Mouse (Mus musculus) mature B cell (primary cell): ENCODE results near the gene N6amt1.

Experiments used
- in situ Hi-C: fragments of 300-500 bp; cut with MboI; formaldehyde crosslinking; loops from 2 replicates; pipeline ENCODE4 v1.14.3; 2019

Gene N6amt1

DNA sequence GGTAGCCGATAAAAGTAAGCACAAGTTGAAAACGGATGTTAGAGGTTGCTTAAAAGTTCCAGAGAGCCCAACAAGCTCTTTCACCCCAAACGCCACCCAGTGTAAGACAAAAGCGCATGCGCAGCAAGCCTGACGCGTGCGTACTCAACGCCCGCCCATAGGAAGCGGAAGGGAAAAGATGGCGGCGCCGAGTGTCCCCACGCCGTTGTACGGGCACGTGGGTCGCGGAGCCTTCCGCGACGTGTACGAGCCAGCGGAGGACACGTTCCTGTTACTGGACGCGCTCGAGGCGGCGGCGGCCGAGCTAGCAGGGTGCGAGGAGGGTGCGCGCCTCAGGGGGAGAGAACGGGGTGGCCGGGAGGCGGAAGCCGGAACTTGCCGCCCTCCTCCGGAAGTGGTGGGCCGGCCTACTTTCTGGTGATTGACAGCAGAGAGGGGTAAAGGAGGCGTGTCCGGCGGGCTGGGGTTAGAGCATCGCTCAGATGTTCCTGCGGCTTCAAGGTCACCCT is at the start of gene N6amt1:
Gene N6amt1 (plus strand): TSS at position 111 of the 509 bp plus-strand sequence.
- in situ Hi-C loops = no loop called here

DNA sequence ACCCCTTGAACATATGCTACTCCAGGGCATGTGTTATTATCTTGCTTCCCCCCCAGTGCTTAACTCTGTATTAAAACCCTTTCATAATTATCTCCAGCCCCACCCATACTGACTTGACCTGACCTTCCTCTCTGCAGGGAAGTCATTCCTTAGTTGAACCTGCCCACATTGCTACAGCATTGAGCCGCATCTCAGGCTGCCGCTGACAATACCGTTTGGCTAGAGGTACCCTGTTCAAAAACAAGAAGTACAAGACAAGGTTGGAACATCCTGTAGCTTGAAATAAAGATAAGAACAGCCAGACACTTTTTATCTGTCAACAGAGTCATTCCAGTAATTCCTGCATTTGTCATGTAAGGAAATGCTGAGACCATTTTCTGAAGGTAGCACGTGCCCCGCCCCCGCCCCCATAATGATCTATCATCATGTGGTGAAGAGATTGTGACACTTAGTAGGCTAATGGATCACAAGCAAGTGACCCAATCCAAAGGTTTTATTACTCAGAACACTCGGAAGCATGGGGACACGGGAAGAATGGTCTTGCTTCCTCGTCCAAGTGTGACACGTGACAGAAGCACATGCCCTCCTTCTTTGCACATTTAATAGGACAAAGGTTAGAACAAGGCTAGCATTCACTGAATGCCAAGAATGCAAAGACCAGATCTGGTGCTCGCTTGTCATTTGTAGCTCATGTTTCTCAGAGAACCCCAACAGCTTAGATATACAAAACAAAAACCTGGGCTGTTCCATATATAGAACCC is 48.6 kb upstream of the N6amt1 start:
- in situ Hi-C loops = no loop called here

DNA sequence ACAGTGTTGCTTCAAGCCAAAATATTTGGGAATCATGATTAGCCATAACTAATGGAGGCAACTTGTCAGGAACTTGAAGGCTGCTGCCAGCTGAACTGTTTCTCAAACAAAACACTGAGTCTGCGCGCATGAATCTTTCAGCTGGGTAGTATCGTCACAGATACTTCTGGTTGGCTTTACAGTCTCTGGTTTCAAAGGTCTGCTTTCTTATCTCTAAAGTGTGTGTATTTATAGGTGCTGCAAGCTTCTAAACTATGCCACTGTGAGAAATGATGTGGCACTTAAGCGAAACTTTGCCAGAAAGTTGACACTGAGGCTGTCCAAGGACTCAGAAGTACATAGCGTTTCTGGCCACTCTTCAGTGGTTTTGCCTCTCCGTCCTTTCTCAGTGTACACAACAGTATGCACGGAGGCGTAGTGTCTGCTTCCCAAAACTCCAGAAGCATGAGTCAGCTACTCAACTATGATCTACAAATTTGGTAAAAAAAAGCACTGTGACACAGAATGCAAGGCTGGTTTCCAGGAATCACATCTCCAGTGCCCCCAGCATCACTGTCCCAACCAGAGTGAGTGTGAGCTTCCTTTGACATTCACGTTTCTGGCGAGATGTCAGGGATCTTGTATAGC is 46.8 kb upstream of the N6amt1 start:
- in situ Hi-C loops = no loop called here

DNA sequence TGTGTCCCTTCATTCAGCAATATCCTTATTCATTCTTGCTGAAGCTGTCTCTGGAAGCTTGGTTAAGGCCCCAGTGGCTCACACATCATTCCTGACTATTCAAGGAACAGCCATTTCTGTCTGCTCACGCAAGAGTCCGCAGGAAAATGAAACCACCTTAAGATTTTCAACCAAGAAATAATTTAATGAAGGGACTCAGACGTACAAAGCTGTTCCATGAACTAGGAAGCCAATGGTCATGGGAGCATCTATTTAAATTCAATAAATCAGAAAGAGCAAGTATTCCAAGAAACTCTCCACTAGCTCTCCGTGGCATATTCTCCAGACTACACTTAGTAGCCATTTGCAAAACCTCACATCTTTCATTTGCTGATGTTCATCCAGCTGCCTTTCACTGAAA is 43.3 kb upstream of the N6amt1 start:
- in situ Hi-C loops = no loop called here

DNA sequence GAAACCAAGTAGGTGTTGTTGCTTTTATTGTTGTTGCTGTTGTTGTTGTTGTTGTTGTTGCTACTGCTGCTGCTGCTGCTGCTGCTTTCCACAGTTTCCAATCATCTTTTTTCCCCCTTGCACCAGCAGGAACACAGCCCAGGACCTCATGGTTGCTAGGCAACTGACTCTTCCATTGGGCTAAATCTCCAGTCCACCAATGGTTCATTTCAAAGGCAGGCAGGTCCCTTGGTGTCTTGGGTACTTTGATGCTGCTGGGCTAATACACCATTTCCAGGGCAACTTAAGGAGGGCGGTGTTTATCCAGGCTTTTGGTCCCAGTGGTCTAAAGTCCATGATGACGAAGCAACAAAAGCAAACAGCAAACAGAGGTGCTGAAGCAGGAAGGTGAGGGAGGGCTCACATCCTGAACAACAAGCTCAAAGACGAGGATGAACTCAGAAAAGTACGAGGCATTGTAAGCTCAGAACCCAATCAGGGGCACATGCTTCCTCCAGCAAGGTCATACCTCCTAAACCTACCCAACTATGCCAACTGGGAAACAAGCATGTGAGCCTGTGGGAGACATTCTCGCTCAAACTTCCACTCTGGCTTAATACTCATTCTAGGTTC is 35.7 kb upstream of the N6amt1 start:
- in situ Hi-C loops = no loop called here

DNA sequence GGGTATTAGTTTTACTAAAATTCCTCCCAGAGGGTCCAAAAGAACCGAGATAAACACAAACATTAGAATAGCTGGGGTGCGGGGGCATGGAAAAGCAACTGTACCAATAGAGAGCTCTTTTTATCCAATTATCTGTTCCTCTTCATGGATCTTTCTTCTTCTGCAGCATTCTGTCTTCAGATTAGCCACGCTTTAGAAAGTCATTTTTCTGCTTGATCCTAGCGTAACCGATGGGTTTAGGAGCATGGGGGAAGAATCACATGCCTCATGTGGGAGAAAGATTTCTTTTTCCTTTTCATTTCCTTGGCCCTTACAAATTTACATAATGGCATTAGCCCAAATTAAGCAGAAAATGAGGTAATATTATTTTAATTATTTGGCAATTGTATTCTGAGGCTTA is 35.0 kb upstream of the N6amt1 start:
- in situ Hi-C loops = no loop called here

DNA sequence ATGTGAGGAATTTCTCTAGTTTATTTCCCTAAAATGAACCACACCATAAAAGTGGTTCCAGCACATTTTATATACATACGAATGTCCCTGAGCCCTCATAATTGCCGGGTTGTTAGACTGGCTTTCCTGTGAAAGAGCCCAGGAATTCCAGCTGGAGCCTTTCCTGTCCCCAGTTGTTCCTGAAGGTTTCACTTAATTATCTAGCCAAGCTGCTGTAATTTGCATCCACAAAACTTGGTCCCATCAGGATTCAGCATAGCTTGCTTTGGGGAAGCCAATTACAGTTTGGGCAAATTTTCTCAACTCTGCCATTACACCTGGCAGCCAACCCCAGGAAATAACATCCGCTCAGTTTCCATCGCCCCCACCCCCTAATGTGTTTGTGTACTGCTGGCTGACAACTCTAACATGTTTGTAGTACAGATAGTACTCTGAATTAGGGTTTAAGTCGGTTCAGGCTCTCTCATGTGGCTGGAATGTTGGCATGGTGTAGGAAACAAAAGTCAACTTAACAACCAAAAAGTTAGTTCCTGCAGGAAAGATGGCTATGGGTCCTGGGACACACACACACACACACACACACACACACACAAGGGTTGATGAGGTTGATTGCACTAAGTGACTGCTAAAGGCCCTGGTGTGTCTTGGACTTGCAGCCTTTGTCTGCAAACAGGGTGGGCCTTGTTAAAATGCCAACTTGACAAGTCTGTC is 34.3 kb upstream of the N6amt1 start:
- in situ Hi-C loops = no loop called here

DNA sequence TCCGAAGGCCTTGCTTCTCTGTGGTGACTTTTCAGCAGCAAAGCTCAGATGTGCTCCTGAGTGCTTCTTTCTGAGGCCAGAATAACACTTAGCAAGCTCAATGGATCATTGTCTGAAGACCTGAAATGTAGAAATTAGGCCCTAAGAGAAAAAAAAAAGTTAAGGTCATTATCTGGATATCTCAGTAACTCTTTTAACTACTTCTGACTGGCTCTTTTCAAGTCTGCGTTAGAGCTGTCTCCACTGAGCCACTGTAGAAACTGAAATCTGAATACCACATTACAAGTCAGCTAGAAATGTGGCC is 33.8 kb upstream of the N6amt1 start:
- in situ Hi-C loops = no loop called here

DNA sequence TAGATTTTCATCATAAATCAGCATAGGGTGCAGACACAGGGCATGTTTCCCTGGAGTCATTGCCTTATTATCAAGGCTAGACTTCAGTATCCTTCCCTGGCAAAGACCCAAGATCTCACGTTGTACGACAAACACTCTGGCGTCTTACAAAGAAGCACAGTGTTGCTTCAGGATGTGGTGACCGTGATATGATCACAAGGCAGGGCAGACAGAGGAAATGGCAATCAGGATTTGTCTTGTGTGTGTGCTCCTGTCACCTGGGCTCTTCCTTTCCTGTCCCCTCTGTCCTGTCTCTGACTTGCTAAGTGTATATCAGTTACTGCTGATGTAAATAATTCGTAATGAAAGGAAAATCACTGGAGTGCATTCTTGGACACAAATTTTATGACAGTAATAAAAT is 29.4 kb upstream of the N6amt1 start:
- in situ Hi-C loops = no loop called here

DNA sequence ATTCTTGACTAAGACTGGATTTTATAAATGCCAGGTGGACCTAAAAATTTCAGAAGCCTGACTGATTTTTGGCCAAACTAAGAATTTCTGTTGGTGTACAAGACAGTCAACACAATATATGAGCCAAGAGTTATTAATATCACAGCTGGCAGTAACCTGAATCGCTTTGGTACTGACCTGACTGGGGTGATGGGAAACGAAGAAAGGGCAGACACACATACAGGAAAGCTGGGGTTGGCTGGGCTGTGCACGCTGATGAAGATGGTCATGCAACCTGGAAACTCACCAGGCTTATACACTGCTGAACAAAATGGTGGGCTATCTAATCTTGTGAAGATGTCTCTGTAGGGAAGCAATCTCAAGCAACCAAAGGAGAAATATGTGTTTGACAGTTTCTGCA is 24.0 kb upstream of the N6amt1 start:
- in situ Hi-C loops = no loop called here

DNA sequence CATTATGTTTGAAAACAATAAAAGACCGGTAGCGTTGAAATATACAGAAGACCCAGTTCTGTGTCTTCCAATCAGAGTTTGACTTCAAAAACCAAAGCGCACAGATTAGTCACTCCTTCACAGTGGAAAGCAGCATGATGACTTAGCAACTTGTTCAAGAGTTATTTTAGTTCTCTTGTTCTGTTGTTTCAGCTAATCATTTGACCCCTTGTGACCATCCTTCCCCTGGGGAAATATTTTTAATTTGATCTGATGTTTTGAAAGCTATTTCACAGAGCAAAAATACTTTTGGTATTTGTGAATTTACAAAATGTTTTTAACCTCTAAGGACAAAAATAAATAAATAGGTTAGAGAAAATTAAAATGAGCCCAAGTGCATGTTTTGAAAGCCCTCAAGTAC is 19.2 kb upstream of the N6amt1 start:
- in situ Hi-C loops = no loop called here

DNA sequence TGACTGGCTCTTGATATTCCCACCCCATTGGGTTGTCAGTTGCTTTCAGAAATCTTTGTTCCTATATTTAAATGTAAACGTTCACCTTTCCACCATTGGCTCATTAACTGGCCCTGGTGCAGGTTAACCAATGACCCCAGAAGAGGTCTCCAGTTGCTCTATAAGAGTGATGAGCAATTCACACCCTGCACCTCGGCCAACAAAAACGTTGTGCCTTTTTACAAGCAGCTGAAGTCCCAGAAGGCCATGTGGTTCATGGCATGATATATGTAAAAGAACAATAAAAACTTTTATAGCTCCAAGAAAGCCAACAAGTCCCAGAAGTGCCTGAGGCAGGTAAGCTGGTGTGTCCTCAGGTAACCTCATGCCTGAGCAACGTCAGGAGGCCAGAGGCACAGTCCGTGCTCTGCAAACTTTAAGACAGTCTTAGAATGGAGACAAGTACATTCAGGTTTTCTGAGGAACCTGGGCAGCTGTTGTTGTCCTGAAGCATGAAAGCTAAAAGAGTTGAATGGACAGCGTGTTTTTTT is 12.9 kb upstream of the N6amt1 start:
- in situ Hi-C loops = no loop called here

DNA sequence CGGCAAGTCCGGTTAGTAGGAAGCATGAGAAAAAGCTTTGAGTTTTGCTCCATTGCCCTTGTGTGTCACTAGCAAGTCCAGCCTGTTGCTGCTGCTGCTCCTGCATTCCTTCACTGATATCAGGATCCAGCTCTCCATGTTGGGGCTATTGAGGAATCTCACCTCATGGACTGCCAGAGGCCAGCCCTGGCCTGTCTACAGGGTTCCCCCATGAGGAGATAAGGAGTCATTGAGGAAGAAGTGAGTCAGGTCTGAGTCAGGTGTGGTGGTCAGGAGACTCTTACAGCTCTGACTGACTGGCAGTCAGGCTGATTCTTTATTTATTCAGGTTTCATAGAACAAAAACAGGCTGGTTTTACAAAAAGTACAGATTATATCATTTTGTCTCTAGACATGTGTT is 5.9 kb upstream of the N6amt1 start:
- in situ Hi-C loops = no loop called here

DNA sequence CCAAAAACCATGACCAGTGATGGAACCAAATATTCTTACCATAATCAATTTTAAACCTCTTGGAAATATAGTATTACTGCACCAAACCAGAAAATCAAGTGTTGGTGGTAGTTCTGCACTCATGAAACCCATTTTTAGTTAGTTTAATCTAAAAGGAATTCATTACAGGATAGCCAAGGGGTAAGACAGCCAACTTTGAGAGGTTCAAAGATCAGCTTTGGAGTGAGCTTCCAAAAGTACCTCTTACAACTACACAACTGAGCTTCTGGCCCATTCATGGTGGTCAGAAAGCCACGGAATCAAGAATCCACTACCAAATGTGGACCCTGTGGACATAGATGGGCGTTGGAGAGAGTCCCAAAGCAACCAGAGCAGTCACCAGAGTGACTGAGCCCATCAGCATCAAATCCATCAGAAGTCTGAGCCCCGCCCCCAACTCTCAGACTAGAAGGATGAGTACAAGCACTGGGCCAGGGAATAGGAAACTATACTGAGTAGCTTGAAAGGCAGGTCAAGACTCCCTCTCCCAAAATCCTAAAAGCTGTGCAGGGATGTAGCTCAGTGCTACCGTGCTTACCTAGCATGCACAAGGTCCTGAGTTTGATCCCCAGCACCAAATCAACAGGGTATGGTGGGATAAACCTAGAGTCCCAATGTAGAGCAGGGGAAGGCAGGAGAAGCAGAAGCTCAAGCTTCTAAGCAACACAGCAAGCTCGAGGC is 2.4 kb upstream of the N6amt1 start:
- in situ Hi-C loops = no loop called here

DNA sequence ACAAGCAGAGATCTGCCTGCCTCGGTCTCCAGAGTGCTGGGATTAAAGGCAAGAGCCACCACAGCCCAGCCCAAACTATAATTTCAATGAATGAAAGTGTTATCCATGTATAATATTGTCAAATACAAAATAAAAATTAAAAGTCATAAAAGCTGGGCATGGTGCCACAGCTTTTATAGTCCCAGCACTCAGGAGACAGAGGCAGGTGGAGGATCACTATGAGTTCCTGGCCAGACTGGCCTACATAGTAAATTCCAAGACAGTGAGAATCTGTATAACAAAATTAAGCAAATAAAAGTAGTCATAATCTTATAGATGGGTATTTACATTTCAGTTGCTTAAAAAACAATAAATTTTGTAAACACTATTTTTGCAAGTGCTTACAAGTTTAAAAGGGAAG is 380 bp upstream of the N6amt1 start:
- in situ Hi-C loops = no loop called here

DNA sequence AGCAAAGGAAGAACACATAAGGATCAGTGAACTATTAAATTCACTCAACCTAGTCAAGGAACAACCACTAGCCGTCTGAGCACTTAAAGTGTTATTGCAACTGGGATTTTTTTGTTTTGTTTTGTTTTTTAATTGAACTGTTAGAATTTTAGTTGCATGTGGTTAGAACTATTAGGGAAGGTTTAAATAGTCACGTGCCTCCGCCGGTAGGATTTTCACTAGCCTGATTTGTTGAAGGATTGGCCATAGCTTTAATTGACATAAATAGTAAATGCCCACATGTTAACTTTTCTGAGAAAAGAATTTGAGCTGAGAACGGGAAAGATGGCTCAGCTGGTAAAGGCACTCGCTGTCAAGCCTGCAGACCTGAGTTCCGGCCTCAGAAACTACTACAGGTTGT is 763 bp downstream of the N6amt1 start:
- in situ Hi-C loops = no loop called here

DNA sequence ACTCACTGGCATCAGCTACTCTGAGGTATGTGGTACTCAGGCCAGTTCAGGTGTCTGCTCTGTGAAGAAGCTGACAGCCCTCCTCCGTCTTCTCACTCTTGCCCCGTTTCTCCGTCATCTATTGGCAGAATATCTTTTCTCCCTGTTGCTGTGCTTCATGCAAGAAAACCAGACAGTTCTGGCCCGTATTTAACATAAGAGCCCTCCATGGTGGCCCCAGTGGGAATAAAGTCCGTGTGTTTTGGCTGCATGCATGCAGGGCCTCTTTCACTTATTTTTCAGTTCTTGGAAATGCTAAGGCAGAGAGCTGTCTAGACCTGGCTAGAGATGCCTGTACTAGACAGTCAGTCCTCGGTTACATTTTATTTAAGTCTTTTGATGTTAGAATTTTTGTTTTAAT is 6.1 kb downstream of the N6amt1 start:
- in situ Hi-C loops = no loop called here

DNA sequence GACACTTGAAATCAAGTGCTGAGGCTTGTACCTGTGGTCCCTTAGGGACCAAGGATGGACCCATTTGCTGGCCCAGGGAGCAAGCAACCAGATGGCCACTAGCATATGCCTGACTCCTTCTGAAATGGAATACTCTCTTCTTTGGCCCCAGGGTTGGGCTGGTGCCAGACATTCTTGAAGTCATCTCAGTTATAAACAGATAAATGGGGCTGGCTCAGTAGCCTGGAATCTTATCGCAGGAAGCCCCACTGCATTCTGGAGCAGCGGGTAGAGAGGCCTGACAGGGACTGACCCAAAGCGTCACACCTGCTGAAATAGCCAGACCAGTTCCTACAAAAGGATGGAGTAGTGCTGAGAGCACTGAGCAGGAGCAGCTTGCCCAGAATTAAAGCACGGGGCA is 10.2 kb downstream of the N6amt1 start:
- in situ Hi-C loops = no loop called here

DNA sequence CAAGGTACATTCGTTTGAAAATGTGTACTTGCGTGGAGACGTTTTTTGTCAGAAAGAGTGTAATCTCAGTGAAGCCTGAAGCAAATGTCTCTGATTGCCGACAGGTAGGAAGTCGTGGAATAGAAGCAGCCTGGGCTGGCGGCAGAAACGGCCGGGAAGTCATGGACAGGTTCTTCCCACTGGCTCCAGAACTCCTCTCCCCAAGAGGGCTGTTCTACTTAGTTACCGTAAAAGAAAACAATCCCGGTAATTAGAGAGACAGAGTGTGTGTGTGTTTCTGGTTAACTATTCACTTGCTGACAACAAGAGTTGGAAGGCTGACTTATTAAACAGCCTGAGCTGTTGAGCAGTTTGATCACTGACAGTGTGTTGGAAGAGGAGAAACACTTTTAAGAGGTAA is 12.1 kb downstream of the N6amt1 start:
- in situ Hi-C loops = no loop called here

DNA sequence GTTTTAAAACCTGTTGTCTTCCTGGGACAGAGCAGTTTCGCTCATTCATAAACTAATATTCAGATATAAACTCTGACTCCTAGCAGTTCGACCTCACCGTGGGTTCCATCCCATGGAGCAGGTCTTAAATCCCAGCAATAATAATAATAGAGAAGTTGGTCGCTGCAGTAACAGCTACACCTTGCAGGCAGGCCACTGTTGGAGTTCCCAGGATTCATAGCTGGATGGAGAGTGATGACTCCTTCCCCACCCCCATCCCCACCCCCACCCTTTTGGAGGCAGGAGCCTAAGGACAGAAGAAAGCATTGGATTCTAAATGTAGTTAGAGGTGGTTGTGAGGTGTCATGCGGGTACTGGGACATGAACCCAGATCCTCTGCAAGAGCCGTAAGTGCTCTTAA is 12.5 kb downstream of the N6amt1 start:
- in situ Hi-C loops = no loop called here

DNA sequence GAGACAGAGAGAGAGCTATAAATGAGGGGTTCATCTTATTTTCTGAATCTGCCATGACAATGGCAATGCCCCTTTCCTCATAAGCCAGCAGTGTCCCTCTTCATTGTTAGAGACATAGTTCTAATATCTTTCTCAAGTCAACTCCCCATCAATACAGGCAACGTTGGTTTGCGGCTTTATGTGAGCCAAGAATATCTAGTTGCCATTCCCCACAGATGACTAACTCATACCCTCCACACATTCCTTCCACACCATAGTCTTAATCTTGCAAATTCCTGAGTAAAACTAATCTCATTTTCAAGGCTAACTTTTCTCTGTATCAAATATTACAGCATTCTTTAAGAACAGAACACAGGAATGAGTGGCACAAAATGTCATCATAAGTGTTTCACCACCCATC is 29.0 kb downstream of the N6amt1 start:
- in situ Hi-C loops = no loop called here

DNA sequence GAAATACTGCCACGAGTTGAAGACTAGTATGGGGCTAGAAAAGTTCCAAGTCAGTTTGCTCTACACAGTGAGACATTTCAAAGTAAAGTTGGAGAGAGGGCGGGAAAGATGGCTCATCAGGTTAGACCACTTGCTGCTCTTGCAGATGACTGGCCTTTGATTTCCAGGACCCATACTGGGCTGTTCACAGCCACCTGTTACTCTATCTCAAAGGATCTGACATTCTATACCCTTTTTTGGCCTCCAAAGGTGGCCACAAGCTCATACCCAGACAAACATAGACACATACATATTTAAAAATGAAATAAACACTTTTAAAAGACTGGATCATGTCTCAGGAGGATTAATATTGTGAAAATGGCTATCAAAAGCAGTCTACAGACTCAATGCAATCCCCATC is 30.4 kb downstream of the N6amt1 start:
- in situ Hi-C loops = no loop called here
